Mouse (Mus musculus) cerebellum, adult 18-20 months (tissue): ENCODE measurements around the gene Mrm2.
"Not testable (repeated sequence)": the region's sequence is repeated elsewhere in the genome, so short reads cannot be mapped to it uniquely, and the experiment has no call there.

ENCODE experiments used
- DNase-seq, 2 experiments: peaks; one replicate each; pipeline ENCODE4 v3.0.0; 2021

Mrm2 gene

DNA sequence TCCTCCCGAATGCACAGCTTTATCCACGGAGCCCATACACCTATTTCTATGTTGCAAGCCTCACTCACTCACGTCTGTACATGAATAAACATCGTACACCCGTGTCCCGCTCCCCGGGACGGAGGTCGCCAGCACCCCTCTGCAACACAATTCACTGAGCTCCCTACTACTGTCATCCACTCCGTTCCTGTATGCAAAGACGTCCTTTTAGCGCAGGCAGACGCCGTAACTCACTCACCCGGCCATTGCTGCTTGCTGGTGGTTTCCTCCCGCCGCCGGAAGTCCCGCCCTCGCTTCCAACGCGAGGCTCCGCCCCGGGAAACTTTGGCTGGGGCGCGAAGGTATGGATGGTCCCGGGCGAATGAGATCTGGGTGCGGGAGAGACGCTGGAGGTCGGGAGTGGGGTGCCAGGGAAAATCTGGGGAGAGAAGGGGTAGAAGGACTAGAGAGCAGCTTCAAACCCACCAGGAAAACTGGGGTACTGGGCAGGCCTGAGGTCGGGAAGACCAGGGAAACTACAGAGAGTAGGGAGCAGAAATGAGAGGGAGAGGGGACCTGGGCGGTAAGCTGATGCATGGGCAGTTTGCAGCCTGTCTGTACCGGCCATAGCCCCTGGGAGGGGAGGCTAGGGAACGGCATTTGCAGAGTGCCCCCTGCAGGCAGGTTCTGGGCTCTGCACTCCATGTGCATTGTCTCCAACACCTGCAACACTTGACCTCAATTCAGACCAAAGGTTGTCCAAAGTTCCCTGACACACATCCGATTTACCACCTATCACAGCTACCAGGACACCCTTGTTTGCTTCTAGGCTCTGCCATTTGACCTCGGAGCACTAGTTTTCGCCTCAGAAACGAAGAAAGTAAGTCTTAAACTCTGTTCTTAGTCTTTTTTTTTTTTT, at the start of gene Mrm2:
Gene Mrm2, minus strand, starts transcription at position 284 of the 898 bp plus-strand sequence.
- DNase-seq: peak; percentile 81 to 85

DNA sequence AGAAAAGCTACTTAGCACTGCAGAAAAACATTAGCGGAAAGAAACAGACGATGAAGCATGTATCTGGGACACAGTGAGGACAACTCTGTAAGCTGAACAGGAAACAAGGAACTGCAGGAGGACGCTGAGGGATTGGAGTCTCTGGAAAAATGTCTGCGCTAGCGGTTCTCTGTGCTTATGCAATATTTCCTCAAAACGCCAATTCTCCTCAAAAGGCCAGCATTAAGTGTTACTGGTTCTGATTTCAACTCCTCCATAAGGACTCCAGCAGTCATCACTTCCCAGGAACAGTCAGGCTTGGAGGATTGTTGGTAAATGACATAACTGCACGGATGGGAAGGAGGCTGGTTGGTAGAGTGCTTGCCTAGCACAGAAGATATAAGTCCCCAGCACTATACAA, 49.5 kb upstream of the Mrm2 start:
- no peak for DNase-seq

DNA sequence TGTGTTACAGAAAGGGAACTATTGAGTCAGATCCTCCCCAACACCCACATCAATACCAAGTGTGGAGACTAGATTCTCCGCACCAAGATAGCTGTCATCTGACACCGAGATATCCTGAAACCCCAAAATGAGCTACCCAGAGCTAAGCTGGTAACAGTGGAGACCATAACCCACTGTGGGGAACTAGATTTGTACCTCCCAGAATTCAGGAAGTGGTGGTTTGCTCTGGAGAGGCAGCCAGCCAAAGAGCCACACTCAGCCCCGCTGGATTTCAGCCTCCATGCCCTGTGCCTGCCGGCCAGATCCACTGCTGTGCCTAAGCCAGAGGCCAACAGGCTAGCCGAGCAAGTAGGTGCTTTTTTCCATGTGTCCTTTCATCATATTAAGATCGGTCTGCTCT, 47.6 kb upstream of the Mrm2 start:
- DNase-seq: no peak

DNA sequence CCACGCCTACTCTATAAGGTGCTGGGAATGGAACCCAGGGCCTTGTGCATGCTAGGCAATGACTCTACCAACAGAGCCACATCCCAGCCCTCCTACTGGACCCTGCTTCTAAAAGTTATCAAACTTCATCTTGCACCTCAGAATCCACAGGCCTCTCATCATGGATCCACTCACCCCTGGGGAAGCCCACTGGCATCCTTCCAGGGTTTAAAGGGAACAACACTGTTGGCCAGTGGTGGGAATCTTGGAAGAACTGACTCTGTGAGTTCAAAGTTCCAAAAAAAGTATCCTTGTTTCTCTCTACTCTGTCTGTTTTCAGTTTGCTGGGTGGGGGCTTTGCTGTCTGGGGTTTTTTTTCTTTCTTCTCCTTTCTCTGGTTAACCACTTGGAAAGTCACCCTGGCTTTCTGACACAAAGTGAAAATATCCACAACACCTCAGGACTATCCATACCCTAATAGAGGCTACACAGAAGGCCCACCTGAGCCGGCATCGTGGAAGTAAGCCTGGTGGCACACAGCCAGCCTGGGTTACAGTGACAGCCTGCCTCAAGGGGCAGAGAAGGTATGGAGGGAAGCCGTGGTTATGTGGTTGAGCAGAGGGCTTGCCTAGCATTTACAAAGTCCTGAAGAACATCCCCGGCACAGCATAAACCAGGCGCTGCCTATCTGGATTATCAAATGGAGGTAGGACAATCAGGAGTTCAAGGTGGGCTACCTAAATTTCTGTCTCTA, 46.6 kb upstream of the Mrm2 start:
- DNase-seq: no peak

DNA sequence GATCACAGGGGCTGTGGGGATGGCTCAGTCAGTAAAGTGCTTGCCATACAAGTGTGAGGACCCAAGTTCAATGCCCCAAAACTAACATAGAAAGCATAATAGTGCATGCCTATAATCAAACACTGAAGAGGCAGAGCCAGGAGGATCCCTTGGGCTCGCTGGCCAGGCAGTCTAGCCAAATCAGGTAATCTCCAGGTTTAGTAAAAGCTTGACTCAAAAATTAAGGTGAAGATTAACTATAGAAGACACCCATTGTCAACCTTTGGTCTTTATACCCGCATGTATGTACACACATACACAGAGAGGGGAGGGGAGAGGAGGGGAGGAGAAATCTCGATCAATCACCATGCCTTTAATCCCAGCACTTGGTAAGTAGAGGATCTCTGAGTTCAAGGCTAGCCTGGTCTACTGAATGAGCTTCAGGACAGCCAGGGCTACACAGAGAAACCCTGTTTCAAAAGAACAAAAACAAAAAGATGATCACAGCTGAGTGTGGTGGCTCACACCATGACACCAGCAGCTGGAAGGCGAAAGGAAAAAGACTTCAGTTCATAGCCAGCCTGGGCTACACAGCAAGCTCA, 43.6 kb upstream of the Mrm2 start:
- no peak for DNase-seq

DNA sequence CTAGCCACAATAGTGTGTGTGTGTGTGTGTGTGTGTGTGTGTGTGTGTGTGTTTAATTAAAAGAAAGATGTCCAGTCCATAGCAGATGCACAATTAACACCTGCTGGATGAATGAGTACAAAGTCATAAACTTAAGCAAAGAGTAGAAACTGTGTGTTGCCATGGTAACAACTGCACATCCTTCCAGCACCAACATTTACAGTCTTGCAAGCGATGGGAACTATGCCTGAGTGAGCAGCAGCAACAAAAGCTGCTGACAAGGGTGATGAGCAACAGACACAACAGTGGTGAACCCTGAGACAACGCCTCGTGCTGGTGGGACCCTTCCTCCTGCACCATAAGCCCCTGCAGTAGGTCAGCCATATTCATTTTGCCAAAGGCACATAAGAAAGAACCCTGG, 42.5 kb upstream of the Mrm2 start:
- DNase-seq: no peak

DNA sequence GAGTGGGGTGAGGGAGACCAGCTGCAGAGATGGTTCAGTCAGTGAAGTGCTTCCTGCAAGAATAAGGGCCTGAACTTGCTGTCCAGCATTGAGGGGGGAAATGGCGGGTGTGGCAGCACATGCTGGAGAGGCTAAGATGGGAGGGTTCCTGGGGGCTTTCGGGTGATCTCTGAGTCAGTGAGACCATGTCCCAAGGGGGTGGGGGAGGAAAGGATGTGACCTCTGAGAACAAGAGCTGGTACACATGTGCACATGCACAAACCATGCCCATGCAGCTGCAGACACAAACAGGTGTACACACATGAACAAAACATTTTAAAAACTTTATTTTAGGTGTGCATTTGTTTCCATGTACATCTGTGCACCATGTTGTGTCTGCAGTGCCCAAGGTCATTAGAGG, 42.0 kb upstream of the Mrm2 start:
- DNase-seq: no peak

DNA sequence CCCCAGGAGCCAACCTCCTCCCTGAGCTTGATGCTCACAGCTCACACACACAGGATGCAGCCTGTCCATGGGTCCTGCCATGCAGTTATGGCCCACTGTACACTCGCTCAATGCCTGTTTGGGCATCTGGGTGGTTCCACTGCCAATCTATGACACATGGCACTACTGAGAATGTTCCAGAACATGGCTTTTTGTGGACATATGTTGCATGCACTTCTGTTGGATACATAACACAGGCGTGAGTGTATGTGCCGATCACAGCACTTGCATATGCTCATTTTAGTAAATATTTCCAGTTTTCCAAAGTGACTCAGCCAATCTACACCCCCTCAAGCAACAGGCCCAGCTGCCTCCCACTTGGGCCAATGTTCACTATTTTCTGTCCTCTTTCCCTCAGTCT, 40.0 kb upstream of the Mrm2 start:
- DNase-seq: no peak

DNA sequence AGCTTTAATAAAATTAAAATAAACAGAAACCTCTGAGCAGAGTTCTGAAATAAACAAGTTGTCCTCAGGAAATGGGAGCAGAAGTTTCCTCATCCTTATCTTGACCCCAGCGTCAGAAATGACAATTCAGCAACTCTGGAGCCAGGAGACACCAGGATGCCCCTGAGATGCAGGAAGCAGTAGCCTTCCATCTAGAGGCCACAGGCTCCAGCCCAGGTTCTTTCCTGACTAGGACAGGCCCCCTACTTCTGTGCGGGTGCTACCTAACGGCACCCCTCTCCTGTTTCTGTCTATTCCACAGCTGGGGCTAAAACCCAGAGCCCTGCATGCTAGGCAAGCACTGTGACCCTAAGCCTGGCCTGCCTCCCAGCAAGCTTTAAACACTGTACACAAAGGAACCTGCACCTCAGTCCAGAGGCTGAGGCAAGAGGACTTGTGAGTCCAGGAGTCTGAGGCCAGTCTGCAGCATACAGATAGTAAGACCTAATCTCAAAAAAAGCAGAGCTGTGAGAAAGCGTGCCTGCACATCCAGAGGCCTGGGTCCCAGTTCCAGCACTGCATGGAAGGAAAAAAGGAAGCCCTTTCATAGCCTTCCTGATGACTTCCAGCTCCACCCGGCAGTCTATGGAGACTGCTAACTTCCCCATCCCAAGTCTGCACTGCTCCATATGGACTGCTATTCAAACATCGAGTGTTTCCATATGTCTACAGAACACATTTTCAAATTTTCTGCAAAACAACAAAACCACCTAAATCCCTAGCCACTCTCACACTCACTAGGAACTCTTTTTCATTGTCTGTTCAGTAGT, 39.0 kb upstream of the Mrm2 start:
- no peak for DNase-seq

DNA sequence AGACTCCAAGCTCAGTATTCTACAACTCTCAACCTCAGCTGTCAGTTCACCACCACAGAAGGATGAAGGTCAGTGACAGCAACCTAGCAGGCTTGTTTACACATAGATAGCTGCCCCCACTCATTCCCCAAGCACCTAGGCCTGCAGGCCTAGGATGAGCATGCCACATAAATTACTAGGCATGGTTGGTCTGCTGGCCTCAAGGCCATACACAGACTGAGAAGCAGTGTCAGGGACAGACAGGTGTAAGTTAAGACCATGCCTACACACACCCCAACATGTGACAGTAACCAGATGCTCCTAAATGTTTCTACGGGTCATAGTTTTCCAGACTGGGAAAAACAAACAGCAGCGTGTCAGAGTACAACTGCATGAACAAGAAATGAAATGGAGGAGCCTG, 37.8 kb upstream of the Mrm2 start:
- no peak for DNase-seq

DNA sequence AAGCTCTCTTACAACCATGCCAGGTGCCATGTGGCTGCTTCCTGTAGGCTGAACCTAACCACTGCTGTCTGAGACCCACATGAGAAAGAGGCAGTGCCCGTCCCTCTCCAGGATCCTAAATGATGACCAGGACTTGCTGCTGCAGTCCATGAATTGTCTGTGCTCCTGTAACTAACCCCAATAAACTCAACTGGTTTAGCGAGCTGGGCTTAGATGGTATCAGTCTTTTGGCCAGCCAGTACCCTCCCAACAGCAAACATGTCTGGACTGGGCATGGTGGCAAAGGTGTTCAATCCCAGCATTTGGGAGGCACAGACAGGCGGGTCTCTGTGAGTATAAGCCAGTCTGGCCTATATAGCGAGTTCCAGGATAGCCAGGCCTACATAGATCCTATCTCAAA, 37.2 kb upstream of the Mrm2 start:
- DNase-seq: no peak

DNA sequence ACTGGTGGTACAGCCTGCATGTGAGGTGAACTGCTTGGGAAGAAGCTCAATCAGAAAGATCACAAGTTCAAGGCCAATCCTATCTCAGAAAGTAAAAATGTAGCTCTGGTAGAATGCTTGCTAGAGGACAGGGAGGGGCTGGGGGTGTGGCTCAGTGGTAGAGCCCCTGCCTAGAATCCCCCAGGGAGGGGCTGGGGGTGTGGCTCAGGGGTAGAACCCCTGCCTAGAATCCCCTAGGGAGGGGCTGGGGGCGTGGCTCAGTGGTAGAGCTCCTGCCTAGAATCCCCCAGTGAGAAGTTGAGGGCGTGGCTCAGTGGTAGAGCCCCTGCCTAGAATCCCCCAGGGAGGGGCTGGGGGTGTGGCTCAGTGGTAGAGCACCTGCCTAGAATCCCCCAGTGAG, 36.4 kb upstream of the Mrm2 start:
- not testable (repeated sequence) for DNase-seq

DNA sequence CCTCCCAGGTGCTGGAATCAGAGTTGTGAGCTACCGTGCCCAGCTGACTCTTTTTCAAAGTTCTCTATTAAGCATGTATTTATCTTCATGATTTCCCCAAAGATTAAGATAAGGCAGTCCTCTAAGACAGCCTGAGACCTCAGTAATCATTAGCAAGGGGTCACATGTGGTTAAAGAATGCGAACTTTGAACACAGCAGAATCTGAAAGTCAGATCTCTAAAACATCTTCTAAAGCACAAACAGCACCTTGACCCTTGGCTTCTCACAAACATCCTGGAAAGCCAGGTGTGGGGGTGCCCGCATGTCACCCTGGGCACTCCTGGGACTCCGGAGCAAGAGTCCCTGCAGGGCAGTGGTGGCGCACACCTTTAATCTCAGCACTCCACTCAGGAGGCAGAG, 32.7 kb upstream of the Mrm2 start:
- no peak for DNase-seq

DNA sequence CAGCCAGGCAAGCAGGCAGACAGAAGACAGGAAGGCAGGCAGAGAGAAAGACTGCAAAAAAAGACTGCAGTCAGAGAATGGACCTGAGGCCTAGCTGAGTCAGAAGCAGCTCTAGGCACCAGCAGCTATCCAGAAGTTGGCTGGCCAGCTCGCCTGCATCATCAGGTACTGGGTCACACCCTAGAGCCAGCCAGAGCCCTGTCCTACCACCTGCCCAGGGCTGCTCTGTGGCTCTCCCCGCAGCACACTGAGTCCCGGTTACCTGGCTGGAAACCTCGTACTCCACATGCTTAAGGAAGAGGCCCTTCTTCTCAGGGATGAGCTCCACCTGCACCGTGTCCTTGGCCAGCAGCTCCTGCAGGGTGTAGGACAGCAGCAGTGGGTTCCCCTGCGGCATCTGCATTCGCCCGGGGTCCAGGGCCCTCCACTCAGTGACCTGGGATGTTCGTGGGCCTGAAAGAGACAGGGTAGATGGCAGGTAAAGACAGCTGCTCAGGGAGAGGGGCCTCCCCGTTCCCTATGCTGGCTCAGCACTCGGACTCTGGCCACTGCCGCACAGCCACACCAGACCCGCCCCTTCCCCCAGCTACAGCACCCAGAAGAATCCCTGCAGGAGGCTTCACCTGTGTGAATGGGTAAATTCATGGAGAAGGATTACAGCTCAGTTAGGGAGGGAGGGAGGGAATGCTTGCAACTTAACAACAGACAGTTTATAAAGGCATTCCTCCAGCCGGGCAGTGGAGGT, 28.4 kb upstream of the Mrm2 start:
- DNase-seq: no peak

DNA sequence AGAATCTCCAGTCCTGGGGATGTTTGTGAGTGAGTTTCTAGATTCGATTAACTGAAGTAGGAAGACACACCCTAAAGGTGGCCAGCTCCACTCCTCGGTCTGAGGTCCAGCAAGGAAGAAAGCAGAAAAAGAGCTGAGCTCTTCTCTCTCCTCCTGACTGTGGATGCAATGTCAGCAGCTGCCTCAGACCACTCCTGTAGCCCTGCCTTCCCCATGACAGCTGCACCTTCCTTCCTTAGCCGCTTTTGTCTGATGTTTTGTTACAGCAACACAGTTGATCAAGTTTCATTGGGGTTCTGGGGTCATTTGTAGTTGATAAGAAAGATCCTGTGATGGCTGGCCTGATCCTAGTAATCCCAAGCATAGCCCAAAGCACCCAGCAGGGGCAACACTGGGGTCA, 25.8 kb upstream of the Mrm2 start:
- DNase-seq: no peak

DNA sequence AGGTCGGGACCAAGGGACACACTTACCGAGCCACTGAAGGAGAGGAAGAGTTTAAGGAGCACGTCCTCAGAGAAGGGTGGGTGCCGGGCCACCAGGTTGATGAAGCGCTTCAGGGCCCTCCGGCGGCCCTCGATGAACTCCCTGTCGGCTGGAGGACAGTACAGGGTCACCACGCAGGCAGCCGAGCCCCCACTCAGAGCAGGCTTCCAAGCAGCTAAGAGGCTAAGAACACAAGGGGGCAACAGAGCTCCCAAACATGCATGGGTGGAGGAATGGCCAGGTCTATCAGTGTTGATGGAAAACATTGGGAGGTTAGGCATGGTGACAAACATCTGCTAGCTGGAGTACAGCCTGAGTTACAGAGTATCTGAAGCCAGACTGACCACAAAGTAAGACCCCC, 24.2 kb upstream of the Mrm2 start:
- no peak for DNase-seq

DNA sequence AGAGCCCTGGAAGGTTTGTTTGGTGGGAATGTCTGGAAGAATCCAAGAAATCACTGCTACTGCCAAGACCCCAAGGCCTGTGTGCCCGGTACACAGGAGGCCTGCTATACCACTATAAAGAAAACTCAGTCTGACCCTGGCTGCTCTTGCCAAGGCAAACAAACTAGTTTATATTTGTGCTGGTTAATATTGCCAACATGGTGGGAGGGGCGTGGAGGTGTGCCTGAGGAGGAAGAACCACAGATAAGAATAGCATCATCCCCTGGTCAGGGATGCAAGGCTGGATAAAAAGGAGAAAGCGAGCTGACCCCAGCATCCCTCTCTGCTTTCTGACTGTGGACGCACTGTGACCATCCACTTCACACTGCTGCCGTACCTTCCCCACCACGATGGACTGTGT, 20.7 kb upstream of the Mrm2 start:
- DNase-seq: no peak

DNA sequence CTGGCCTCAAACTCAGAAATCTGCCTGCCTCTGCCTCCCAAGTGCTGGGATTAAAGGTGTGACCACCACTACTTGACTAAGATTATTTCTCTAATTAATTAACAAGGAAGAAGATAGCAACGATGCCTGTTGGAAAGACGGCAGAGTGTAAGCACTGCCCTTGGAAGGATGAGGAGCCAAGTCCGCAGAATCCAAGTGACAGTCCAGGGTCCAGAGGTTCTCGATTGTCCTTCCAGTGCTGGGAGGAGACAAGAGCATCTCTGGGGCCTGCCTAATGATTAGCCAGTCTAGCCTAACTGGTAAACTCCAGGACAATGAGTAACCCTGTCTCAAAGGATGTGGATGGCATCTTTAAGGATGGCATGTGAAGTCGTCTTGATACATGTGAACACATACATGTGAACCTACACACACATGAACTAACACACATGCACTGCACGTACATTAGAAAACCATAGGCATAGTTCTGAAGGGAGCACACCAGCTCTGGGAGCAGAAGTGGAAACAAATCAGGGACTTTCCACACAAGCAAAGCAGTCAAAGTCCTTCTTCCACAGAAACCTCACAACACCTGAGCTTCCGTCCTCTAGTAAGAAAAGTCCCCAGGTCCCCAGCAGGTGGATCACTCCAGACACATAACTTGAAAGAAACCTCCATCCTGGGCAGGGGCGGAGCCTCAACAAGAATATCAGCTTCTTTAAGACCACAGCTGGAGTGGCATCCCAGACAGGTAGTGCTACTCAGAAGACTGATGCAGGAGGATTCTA, 19.2 kb upstream of the Mrm2 start:
- no peak for DNase-seq

DNA sequence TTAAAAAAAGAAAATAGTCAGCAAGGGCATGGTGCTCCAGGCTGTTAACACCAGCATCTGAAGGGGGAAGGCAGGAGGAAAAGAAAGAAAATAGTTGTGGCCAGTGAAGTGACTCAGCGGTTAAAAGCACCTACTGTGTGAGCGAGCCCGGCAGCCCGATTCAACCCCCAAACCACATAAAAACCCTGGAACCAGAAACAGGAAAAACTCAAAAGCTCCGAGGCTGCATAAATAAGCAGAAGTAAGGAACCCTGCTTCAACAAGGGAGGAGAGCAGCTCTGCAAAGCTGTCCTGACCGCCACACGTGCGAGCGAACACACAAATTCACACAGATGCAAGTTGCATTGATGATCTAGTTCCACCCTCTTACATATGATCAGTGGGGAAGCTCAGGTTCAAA, 18.2 kb upstream of the Mrm2 start:
- no peak for DNase-seq

DNA sequence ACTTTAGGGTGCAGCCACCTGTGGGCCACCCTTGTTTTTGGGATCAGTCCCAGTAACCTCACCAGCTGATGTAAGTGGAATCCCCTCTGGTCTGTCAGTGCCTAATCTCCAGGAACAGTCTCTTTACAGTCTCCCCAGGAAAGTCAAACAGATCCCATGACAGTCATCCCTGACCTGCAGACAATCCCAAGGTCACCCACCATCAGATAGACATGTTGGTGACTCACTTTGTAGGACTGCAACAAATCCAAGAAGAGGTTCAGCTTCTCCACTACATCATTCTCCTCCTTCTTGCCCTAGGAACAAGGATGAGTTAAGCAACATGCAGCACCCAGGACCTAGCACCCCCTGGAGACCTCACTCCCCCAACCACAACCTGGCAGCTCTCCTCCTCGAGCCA, 14.4 kb upstream of the Mrm2 start:
- DNase-seq: no peak

DNA sequence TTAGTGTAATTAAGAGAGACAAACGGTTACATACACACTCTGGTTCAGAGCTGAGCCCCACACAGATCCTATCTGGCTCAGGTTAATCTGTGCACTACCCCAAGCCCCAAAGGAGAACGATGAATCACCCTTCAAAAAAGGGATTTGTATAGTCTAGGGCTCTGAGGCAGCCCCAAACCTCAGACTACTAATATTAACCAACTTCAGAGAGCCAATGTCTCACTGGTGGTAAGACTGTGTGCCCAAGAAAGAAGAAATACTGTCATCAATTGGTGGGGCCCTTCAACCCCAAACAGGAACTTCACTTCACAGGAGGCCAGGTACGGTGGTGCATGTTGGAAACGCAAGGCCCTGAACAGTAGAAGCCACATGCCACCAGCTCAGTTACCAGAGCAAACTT, 13.5 kb upstream of the Mrm2 start:
- DNase-seq: no peak

DNA sequence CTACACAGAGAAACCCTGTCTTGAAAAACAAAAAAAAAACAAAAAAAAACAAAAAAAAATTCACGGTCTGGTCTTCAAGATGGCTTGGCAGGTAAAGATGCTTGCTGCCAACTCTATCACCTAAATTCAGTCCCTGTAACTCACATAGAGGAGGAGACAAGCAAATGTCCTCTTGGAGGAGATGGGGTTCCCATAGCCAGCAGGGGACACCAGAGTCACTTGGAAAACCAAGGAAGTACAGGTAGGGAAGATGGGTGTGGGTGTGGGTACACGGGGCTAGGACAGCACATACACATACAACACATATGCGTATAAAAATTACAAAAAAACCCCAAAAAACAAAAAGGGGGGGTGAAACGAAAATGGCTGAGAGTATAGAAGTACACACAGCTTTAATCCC, 11.2 kb upstream of the Mrm2 start:
- no peak for DNase-seq
